Mouse (Mus musculus) urinary bladder, postnatal 10 days (tissue): ENCODE measurements around the gene Iqgap1.
"Not testable (repeated sequence)": the region's sequence is repeated elsewhere in the genome, so short reads cannot be mapped to it uniquely, and the experiment has no call there.

ENCODE experiments used
- DNase-seq: peaks from one replicate; pipeline ENCODE4 v3.0.0; 2022; ENCODE audit warnings: low spot score

Gene Iqgap1

DNA sequence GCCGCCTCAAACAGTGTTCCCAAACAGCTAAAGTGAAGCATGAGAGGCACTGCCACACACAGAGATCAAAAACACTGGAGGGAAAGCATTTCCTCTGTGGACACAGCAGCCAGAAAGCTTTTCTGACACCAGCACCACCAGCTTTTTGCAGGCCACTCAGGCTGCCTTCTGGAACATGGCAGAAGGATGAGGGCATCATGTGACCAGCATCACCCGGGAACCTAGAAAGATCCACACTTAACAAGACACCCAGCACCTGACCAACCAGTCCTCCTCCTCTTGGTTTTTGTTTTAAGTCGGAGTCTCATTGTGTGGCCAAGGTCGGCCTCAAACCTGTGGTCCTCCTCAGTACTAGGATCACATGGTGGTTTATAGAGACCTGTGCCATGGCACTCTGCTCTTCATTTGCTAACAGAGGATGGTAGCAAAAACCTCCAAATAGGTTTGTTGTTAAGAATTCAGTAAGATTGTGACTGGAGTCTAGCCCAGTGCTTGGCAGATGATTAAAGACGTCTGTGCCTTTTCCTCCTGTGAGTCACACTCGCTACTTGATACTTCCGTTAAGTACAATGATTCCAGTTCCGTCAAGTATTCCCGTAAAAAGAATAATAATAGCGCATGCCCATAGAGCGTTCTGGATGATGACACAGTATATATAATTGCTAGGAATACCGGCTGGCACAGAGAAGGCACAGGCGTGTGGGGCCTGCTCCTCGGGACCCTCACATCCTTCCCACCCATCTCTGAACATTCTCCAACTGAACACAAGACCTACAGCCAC lies 51.8 kb downstream of the Iqgap1 start:
- DNase-seq, result no peak

DNA sequence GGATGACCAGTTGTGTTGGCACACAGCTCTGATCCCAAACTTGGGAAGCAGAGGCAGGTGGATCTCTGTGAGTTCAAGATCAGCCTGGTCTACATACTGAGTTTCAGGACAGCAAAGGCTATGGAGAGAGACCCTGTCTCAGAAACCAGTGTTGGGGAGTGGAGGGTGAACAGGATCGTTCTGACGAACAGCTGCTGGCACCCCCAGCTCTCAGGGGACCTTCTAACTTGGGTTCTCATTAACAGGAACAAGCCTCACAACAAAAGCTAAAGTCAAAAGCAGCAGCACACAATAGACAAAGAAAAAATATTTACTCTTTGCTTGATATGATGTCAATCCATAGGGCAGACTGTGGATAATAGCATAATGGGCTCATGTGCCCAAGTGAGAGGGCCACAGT lies 55.3 kb downstream of the Iqgap1 start:
- DNase-seq, result no peak

DNA sequence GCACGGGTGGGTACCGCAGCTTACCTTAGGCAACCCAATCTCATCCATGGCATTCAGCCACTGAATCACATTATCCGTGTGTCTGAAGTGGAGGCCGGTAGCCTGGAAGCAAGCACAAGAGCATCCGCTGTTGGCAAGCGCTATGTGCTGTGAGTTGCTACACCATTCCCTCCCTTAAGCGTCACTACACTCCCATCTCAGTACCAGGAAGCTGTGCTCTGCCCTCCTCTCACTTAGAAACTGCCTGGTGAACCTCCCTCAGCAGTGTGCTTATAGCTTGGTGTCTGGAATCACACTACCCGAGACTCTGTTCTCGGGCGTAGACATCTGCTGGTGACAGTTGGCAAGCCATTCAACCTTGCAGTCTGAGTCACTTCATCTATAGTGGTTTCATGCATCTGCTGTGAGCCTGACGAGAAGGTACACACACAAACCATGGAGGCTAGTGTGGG lies 58.9 kb downstream of the Iqgap1 start:
- no peak for DNase-seq

DNA sequence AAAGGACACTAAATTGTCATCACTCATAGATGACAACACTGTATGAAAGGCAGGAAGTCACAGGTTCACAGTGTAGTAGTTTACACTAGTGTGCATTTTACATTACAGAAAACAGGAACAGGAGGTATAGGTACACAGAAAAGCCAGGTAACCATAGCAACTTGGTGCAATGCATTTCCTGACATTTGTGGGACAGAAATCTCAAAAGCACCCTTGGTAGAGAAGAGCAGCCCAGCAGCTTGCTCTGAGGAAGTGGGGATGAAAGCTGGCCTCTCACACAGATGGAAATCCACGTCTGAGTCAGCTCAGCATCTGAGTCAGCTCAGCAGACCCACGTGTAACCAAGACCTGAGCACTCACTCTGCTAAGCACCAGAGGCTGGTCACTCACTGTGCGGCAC lies 59.7 kb downstream of the Iqgap1 start:
- no peak for DNase-seq

DNA sequence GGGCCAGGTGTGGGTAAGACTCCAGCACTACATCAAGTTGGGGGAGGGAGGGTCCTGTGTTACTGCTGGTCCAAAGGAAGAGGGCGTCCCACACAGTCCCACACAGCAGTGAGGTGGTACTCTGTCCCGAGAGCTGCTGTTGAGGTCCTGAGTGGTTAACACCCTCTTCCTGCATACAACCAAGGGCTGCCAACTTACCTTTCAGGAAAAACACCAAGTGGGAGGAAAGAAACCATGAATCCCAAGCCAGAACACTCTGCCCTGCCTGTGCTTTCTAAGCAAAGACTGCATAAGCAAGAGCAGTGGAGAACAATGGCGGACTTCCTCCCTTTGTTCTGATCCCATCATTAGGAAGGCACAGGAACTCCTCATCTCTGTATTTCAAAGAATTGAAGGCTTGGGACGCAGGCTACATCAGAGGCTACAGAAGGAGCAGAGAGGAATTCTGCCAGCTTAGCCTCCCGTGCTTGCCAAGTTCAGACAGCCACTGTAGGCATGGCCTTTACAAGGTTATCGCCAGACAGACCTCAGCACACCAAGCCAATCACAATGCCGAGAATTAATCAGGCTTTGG lies 61.8 kb downstream of the Iqgap1 start:
- no peak for DNase-seq

DNA sequence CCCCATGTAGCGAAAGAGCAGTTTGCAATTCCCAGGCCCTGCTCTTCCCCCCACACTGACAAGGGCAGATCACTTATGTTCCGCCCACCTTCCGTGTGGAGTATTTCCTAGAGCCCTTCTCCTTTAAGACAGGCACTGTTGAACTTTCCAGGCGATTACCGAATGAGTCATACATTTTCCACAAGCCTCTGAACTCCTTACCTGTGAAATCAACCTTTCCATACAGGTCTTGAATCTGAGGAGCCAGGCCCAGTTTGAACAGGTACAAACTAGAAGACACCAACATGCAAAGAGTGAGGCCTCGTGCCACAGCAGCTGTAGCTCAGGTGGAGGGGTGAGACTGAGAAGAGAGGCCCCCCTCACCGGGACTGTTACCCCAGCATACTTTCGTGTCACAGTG lies 63.5 kb downstream of the Iqgap1 start:
- no peak for DNase-seq

DNA sequence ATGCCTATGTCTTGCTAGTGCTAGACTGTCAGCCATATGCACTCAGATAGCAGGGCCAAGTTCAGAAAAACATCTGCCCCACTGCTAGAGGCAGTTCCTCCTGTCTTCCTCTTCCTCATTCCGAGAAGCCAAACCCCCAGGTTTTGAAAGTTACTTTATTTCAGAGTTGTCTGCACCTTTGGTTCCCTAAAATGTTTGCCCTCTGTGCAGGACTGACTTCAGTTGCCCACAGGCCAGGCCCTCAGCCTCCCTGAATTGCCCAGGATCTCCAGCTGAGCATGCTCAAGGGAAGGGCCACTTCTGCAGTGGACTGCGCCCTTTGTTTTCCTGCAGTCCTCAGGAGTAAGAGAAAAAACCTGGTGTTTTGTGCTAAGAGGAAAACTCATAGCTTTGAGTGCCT lies 71.7 kb downstream of the Iqgap1 start:
- no peak for DNase-seq

DNA sequence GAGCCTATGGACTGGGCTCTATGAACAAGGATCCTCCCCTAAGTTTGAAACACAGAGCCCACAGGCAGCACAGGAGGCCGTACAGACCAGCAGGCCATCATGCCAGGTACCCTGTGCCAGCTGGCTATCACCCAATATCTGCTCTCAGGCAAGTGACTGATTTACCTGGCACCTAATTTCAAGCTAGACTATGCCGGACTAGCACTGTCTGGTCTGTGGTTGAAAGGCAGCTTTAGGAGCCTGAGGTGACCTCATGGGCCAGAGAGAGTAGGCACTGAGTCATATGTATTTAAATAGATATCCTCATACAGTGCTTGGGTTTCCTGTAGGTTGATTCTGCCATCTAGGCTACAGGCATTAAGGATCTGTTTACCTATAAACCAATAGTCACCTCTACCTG lies 72.2 kb downstream of the Iqgap1 start:
- no peak for DNase-seq

DNA sequence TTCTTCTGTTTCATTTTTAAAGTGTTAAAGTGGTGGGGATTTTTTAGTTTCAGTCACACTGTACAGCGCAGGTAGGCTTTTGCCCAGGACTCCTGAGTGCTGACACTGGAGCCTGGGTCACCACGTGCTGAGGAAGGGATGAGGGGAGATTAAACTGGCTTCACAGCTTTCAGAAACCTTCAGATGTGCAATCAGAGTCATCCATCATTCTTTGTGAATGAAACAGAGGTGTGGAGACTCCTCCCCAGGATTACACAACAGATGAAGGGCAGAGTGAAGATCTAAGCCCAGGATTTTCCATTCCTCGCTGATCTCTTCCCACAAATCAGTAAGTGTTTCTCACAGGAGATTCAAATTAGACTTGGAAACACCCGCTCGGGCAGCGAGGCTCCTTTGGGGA lies 76.2 kb downstream of the Iqgap1 start:
- DNase-seq, result no peak

DNA sequence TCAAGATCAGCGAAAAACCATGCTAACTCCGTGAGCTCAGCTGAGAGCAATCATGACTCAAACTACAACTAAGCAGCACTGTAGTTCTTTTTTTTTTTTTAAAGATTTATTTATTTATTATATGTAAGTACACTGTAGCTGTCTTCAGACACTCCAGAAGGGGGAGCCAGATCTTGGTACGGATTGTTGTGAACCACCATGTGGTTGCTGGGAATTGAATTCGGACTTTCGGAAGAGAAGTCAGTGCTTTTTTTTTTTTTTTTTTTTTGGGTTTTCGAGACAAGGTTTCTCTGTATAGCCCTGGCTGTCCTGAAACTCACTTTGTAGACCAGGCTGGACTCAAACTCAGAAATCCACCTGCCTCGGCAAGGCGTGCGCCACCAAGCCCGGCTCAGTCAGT lies 76.7 kb downstream of the Iqgap1 start:
- DNase-seq, result not testable (repeated sequence)

DNA sequence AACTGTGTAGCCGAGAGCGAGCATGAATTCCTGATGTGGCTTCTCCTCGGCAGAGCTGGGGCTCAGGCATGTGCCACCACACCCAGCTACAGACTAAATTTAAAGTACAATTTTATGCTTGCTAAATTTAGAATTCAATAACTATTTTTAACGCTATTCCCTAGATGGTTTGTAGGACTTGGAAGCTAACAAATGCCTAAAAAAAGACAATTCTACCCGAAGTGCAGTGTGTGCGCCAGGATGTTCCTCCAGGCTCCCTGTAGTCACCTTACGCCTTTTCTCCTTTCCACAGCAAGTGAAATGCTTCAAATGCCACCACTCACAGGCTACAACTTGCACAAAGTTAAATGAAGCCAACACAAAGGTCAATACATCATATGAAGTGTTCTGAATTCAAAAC lies 78.4 kb downstream of the Iqgap1 start:
- DNase-seq, result no peak

DNA sequence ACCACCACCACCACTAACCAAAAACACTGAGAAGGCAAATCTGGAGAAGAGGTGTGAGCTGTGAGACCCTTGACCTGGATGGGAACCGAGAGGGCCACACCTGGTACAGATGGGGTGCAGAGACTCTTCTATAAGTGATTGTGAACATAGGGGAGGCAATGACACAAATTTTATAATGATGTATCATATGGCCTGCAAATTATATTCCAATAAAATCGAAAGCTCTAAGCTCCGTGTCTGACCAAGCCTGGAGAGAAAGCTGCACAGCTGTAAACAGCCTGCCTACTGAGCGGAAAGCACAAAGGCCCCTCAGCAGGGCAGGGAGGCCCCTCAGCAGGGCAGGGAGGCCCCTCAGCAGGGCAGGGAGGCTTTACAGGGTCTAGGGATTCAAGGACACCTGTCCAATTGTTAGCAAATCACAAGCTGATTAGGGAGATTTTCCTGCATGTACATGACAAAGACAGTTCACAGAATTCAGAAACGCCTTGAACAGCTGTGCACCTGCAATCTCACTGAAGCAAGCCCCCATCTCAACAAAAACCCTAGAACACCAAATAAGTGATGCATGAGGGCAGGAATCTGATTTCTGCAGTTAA lies 79.5 kb downstream of the Iqgap1 start:
- no peak for DNase-seq

DNA sequence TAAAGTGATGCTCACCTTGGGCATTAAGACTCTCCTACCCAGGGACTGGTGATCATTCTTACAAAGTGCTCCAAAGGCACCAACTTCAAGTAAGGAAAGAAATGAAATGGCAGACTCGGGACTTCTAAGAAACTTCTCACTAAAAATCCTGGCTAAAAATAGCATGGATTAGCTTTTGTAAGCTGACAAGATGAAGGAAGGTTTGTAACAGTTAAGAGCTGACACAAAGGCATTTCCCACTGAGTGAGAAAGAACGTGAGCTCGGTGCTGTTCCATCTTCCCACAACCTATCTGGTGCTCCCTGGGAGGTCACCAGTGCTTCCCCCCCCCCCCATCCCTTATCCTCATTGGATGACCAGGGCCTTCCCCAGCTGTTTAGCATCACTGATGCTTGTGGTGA lies 80.0 kb downstream of the Iqgap1 start:
- no peak for DNase-seq

DNA sequence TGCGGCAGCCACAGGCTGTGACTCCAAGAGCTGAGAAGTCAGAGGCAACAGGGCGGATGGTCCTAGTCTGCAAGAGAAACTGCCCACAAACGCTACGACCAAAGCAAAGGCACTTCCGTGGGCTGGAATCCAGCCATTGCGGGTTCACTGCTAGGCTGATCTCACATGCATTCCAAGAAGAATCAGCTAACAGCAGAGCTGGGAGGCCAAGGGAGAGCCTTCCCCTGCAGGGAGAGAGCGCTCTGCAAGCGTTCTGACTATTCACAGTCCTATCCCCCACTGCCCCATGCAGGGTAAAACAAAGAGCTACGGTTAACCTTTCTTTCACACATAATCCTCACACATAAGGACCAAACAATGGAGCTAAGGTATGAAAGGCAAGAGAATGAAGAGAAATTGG lies 80.5 kb downstream of the Iqgap1 start:
- no peak for DNase-seq

DNA sequence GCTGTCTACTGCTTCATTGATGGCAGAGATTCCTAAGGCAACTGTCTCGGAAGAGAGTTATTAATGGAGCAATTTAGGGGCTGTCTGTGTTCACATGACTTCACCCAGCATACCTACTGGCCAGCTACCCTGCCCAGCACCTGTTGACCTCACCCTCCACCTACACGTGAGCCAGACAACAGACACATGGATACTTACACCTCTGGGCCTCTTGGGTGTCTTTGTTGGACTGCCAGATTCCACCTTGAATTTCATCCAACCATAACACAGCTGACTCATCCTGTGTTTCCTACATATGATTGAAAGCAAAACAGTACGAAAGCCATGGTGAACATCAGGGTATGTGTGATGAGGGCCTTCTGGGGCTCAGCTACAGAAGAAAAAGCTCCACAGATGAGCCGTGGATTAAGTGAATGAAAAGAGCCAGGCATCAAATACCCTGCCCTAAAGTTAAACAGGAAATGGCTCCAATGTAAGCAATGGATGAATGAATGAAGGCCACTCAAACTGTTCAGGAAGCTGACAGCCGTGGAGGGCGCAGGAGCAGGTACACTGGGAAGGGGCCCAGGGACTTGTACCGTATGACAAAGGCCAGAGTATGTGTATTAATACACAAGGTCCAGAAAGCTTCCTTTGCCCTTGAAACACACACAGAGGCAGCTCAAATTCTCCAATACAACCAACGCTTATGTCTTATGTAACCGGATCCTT lies 81.7 kb downstream of the Iqgap1 start:
- no peak for DNase-seq

DNA sequence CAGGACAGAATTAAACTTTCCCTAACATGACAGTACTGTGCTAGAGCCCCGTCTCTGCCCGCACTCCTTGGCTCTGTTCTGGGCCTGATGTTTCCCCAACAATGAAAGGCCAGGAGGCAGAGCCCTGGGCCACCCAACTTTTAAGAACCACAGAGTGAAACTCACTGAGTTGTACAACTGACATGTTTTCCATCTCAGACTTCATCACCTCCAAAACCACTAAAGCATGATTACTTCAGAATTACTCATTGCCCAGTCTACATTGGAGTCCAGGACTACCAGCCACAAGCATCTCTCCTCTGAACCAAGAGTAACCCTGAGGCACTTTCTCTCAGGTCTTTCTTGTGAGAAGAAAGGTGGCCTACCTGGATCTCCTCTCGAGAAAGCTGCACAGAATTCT lies 83.1 kb downstream of the Iqgap1 start:
- no peak for DNase-seq

DNA sequence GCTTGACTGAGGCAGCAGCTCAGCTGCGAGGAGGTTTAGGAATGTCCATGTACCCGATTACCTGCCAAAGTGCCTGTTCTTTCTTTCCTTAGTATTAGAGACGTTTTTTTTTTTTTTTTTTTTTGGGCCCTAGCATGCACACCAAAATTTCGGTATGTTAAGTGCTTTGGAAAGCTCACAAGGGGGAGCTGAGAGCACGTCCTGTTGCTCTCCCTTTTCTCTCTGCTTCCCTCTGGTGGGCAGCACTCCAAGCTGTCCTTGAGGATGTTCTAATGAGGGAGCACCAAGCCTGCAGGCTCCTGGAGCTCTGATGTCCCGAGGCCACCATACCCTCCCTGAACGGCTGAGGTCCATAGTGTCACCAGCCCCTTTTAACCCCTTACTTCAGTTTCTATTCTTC lies 84.8 kb downstream of the Iqgap1 start:
- no peak for DNase-seq

DNA sequence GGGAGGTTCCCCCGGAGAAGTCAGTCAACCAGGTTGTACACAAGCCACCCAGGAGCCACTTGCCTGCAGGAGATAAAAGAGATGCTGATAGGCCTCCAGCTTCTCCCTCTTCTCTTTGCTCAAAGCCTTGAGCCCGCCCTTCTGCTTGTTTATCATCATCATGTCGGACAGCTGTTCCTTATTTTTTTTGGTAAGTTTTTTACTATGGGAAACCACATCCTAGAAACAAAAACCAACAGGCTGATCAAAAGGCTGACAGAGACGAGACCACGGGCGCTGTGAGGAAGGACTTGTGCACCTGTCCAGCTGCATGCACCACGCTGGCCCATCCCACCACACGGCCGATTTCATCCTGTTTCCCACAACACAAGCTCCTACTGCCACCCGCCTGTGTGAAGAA lies 89.6 kb downstream of the Iqgap1 start:
- DNase-seq, result no peak

DNA sequence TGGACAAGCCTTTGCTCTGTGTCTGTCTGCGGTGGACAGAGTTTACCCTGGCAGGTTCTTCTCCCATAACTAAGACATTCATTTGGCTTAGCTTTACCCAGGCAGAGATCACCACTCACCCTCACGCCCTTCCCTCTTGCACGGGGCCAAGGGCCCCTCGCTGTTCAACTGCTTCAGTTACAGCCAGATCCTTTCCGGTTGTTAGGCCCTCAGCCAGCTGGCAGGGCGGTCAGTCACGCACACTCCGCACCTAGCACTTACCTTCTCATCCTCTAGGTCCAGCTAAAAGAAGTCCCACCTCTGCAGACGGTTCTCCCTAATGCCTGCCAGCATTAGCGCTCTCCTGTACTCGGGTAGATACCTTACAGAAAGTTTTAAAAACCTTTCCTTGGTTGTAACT lies 92.8 kb downstream of the Iqgap1 start:
- no peak for DNase-seq

DNA sequence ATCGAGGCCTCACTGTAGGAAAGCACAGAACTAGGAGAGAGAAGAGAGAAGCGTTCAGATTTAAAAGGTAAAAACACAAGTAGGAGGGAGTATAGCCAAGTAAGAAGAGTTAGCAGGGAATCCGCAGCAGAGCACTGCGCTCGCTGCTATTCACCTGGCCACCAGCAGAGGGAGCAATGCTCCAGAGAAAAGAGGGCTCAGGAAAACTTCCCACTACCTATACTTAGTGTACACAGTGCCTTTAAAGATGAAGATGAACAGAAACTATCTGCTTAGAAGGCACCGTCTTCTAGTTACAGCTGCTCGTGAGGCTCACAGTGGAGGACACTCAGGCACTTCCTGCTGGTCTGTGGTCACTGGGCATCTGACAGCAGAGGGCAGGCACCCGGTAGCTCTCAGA lies 96.1 kb downstream of the Iqgap1 start:
- no peak for DNase-seq

DNA sequence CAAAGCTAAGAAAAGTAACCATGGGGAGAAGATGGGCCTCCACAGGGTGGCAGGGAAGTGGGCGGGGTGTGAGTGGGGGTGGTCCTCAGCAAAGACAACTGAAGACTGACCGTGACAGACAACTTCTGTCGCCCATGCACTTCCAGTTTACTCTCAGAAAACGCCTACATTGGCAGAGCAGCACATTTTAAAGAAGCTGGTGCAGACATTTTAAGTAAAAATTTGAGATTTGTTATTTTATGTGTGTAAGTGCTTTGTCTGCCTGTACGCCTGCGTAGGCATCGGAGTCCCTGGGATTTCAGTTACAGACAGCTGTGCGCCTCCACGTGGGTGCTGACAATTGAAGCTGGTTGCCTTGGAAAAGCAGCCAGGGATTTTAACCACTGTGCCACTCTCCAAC lies 104.7 kb downstream of the Iqgap1 start:
- no peak for DNase-seq

DNA sequence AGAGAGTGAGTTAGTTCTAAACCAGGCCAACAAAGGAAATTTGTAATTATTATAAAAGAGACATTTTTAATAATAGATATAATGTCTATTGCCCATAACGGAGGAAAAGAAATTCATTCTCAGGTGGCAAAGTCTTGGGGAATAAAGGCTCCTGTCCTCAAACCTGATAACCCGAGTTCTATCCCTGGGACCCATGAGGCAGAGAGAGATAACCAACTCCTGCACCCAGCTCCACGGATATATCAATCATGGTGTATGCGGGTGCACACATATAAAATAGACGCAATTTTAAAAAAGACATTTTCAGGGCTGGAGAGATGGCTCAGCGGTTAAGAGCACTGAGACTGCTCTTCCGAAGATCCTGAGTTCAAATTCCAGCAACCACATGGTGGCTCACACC lies 106.2 kb downstream of the Iqgap1 start:
- DNase-seq, result no peak

DNA sequence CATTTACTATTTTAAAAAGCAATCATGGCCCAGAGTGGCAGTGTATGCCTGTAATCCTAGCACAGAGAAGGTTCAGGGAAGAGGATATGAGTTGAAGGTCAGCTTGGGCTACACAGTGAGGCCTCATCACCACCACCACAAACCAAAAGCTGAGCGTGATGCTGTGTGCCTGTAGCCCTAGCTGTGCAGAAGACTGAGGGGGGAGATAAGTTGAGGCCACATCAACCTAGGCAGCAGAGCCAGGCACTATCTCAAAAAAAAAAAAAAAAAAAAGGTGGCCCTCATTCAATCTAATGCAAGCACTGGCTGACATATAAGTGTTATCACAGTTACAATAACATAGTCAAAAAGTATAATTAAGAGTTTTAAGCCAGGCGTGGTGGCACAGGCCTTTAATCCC lies 106.7 kb downstream of the Iqgap1 start:
- no peak for DNase-seq
